Mouse (Mus musculus) left cerebral cortex, adult 9 months (tissue): Measurements from ENCODE around the gene Gnat1.
A peak's percentile ranks its signal among the peaks of the same experiment; 100 is the strongest.

Source experiments
- DNase-seq, 2 experiments: peaks; one replicate each; pipeline ENCODE4 v3.0.0; 2022; ENCODE audit warnings: low spot score in 2 of 2

The Gnat1 gene

DNA sequence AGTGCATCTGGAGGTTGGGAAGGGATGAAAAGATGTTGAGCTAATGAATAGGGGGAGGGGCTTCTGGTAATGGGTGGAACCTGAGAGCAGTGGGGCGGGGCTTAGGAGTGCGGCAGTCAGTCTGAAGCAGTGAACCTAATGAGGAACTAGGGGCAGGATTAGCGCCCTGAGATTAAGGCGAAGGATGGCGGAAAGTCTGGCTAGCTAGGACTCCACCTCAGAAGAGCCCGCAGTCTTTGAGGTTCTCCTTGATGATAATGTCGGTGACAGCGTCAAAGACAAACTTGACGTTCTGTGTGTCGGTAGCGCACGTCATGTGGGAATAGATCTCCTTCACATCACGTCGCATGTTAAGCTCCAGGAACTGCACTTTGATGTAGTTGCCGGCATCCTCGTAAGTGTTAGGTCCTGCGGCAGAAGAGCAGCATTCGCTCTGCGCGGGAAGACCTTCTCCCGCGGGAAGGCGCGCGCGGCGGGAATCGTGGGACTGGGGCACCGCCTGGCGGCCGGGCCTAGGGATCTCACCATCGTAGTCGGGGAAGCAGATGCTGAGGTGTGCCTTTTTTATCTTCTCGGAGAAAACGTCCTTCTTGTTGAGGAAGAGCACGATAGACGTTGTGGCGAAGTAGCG, 3.7 kb downstream of the Gnat1 start:
- peak in 1 of 2 experiments; percentile 71 for DNase-seq

DNA sequence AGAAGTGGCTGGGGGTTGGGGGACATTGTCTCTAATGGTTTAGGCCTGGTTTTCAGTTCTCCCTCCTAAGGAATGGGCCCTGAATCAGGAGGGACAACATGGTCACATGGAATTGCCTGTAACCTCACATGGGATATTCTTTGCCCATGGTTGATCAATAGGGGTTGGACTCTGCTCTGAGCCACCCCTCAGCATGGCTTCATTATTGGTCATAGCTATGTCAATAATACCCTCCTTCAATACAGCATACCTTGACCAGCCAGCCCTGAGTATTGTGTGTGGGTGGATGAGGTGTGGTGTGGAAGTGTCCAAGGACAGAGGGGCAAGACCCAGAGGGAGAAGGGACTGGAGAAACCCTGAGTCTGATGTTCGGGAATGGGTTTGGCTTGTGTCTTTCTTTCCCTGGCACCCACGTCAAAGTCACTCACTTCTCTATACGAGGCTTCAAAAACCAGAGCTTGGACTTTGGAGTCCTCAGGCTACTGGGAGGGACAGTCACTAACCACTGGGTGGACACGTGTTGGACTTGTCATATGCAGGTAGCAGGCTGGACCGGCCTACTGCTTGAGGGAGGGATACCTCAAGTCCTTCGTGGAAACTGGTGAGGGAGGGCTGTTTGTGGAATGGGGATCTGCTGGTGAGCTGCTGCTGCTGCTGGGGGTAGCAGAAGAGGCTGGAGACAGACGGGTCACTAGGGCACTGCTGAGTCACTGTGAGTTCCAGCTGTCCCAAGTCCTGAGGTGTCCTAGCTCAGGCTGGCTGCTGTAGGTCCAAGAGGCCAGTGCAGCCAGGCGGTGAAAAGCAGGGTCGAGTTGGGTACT, 4.7 kb downstream of the Gnat1 start:
- no peak for DNase-seq

DNA sequence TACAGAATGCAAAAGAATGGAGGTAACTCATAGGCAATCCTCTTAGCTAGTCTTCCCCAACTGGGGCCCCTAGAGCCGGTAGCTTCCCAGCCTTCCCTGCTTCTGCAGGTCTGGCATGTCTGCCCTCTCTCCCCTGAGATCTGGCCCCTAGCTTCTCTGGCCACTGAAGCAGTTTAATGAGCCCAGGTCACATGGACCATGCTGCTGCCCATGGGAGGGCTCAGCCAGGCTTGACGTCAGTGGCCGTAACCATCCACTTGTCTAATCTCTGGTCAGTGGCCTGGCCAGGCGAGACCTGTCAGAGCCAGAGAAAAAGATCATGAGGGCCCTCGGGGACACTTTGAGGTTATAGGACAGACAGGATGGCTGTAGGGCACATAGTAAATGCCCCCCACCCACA, 9.3 kb downstream of the Gnat1 start:
- no peak for DNase-seq

DNA sequence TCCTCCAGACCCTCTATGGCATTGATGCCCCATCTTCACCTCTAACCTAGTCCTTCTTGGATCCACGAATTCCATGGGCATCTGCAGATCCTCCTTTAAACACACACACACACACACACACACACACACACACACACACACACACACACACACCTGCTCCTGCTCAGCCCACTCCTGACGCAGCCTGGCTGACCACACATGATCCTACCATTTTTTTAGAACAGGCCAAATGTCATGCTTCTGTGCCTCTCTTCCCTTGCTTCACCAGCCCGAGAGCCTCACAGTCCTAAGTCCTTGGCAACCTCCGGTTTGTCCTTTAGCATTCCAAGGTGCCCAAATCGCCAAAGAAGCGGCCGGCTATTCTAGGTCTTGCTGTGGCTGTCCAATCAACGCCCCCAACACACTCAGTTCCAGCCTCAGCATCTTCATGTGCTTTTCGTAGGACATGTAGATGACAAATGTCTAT, 10.0 kb downstream of the Gnat1 start, which contains the start of gene Slc38a3:
Slc38a3 (minus strand) TSS at position 51 of the 466 bp plus-strand sequence.
- DNase-seq: no peak

DNA sequence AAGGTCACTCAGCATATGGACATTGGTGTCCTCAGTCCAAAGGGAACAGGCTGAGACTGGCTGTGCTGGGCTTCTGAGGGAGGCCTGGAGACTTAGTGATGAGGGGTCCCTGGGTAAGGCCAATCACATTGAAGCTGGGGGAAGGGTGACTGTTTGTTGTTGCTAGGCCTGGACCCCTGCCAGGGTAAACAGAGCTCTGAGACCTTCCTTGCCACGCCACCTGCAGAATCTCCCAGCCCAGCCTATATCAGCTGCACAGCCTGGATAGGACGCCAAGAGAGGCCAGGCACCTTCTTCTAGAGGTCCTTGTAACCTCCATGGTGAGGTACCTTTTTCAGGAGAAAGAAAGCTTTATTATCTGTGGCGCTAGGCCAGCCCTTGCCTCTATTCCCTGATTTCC, 10.6 kb downstream of the Gnat1 start:
- DNase-seq: no peak

DNA sequence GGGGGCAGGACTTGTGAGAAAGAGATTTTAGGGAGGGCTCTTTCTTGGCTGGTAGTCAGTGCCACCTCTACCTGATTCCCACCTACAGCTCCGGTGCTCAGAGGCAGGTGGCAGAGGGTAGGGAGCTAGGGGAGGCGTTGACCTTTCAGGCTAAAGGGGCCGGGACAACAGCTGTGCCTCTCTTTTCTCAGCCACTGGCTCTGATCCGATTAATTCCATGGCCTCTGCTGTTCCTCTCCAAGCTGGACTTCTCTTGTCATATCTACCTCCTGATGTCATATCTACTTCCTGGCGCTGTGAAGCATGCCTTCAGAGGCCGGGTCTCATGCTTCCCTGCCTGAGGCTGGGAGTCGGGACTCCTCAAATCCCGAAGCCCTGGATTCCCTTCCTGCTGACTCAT, 11.5 kb downstream of the Gnat1 start:
- no peak for DNase-seq

DNA sequence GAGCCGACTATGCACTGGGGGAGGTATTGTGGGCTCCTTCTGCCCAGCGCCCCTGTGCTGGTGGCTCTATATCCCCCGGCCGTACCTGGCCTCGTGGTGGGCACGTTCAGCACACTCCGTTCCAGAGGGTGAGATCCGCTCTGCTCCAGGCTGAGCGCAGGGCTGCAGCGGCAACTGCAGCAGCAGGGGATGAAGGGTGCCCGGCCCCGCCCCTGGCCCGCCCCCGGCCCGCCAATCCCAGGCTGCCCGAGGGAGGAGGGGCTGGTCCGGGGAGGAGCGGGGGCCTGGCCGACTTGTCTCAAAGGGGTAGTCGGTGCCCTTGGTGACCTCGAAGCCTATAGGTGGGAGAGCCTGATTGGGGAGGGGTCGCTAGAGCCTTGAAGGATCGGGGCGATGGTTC, 12.3 kb downstream of the Gnat1 start:
- no peak for DNase-seq

DNA sequence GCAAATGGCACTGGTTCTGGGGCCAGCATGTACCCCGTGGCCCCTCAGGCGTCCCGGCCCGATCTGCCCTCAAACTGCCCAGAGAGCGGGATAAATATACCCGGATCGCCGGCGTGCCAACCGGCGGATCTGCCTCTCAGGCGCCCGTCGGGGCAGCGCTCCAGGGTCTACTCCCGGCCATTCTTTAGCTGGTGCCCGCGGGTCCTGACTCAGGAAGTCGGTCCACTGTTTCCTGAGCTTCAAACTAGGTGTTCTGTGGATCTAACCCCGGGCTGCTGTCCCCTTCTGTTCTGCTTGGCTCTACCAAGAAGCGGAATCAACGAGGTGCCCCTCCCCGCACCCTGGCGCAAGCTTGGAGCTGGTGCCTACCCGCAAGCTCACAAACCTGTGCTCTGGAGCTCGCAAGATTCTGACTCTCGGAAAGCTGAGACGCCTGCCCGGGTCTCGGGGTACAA, 12.7 kb downstream of the Gnat1 start:
- no peak for DNase-seq

DNA sequence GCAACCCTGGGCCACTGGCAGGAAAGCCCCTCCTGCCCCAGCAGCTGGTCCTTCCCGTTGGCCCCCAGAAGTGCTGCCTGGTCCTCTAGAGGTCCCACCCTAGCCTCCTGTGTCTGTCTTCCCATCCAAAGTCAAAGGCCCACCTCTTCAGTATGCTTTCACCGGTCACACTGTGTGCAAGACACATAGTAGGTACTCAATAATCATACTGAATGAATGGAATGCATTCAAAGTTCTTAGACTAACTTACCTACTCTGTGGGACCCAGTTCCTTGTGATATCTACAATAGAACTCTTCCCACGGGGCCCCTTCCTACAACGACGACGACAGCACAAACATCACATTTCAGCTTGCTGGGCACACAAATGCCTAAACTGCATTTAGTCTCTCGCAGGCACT, 14.2 kb downstream of the Gnat1 start:
- no peak for DNase-seq

DNA sequence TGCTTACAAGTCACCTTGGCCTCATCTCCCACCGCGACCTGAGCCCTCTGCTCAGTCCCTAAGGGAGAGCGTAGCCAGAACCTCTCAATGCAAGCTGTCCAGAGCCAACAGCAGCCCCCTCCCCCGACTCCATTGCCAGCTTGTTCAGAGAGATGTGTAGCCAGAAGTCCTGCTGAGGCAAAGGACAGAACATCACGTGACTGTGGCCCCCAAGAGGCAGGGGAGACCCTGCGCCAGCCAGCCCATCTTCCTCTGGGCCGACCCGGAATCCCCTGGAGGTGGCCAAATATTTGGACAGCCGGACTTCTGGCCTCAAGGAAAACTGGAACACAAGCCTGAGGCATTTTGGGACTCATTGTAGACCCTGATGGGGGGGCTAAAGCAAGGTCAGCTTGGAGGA, 16.0 kb downstream of the Gnat1 start:
- no peak for DNase-seq

DNA sequence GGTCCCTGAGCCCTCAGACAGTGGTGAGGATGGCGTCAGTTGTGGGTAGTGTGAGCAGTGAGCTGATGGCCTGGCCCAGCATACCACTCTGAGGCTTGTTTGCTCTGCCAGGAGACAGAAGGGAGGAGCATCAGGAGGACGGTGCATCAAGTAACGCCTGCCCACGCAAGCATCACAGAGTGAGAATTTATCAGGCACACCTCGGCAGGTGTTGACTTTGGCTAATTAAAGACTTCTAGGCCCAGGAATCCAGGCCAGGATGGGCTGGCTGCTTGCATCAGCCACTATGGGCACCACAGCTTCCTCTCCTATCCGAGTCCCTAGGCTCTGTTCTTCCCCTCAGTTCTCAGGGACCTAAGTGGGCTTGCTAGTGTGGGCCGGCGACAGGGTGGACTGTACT, 17.2 kb downstream of the Gnat1 start:
- DNase-seq: no peak

DNA sequence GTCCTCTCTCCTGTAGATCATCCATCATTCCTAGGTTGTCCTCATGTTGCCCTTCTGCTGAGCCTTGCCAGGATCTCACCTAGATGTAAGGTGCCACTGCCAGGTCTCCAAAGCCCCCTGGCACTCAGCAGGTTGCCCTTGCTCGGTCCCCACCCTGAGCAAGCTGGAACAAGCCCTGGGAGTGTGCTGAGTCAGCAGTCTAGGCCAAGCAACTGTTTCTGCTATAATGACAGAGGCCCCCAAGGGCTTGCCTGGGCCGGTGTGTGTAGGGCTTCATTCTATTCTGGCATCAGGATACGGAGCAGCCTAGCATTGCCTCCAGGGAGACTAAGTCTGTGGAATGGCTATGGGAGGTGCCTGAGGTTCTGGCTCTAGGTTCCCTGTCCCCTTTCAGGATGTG, 18.7 kb downstream of the Gnat1 start:
- DNase-seq: no peak

DNA sequence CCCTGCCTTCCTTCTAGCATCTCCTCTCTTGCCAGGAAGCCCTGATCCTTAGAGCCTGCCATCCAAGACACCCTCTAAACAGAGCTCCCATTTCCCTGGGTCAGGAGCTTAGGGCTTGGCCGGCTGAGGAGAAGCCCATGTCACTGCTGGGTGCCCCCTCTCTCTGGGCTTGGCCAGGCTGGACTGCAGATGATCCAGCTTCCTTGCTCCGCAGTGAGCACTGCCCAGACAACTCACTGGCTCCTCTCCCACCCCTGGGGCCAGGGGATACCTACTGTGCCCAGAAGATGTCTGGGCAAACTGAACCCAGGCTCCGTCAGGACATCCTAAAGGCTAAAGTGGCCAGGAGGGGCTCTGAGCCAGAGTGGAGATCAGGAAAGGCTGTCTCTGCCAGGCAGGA, 19.6 kb downstream of the Gnat1 start:
- no peak for DNase-seq

DNA sequence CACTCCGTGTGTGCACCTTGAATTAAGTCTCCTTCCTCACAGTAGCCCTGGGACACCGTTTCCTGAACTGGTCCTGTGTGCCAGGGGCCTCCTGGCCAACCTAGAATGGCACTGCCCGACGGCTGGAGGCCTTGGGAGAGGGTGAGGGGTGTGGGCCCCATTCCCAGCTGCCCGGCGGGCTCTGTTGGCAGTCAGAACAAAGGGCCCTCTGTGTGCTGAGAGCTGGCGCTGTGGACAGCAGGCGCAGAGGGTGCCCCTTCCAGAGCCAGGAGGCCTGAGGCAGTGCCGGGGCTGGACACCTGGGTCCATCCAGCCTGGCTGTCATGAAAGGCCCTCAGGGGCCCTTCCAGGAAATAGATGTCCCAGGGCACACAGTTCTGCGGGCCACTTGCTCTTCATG, 20.0 kb downstream of the Gnat1 start:
- DNase-seq: peak; percentile 60 to 73

DNA sequence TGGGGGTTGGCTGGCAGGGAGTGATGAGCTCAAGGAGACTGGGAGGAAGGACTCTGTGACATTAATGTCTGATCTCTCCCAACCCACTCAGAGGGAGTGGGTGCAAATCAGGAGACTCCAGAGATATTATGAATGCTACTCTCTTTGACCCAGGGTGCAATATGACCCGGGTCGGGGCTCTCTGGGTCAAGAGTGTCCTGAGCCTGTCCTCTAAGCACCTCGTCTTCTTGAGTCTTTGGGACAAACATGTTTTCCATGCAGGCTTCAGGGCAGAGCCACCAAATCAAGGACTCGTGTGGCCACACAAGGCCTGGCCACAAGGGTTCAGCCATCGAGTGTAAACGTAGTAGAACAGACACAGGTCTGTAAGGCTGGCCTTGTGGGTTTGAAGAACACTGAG, 21.4 kb downstream of the Gnat1 start:
- no peak for DNase-seq

DNA sequence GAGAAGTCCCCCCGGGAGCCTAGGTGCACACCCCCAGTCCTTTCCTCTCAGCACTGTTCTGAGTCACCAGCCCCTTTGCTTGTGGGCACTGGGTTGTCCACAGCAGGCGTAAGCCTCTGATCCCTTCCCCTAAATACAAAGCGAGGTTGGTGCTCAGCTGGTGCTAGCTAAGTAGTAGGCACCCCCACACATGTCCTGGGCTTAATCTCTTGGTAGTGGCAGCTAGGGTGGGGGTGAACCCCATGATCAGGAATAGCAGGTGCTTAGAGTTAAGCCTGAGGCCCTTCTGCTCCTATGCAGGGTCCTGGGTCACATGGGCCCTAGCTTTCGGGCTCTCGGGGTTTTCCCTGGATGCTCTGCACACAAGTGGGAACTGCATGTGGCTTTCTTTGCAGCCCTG, 22.4 kb downstream of the Gnat1 start:
- no peak for DNase-seq

DNA sequence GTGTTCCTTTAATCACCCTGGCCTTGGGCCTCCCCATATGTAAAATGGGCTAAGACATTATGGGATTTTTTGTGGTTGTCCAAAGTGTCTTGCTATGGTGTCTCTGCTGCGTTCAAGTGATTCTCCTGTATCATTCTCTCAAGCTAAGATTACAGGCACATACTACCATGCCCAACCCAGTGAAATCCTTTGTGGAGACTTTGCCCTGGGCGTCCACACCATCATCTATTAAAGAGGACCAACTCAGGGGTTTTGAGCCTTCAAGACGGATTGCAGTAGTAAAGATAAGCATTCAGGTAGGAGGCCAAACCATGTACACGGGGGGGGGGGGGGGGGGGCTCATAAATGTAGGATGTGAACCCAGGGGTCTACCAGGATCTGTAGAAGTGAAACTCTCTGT, 24.9 kb downstream of the Gnat1 start:
- DNase-seq: no peak

DNA sequence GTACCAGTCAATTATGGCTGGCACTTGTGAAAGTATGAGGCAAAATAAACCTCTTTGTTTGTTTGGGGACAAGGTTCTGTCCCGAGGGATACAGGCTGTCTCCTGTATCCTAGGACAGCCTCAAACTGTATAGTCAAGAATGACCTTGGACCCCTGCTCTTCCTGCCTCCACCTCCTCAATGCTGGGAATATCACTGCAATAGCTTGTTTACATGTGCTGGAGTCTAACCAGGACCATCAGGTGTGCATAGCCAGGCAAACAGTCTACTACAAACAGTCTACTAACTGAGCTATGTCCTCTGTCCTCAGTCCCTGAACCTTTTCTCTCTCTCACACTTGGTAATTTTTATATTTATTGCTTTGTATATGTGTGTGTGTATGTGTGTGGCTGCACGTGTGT, 26.0 kb downstream of the Gnat1 start:
- no peak for DNase-seq

DNA sequence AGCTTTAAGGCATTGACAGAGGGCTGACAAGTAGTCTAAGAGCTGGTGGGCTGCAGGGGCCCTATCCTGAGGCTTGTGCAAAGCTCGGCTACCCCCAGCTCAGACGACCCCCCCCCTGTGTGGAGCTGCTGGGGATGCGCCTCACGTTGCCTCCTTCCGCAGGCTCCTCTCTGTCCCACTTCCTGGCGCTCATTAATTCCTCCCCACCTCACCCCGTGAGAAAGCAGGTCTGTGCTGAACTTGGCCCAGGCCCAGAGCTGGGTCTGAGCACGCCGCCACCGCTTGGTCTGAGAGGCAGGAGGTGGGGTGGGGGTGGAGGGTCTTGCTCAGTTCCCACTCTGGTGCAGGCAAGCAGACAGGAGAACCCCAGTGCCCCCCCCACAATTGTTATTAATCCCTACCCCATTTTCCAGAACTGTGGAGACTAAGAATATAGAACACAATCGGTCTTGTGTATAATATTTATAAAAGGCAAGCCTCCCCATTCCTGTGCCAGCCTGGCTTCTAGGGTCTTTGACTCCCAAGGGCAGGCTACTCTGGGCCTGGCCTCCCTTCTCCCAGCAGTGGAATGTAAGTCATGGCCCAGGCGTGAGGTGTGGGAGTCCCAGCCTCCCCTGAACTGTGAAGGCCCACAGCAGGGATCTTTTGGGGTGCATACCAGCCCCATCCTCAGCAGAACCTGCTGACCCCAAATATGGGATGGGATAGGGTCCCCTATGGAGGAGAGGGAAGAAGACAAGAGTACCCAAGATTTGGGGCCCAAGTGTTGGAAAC, 28.6 kb downstream of the Gnat1 start:
- no peak for DNase-seq

DNA sequence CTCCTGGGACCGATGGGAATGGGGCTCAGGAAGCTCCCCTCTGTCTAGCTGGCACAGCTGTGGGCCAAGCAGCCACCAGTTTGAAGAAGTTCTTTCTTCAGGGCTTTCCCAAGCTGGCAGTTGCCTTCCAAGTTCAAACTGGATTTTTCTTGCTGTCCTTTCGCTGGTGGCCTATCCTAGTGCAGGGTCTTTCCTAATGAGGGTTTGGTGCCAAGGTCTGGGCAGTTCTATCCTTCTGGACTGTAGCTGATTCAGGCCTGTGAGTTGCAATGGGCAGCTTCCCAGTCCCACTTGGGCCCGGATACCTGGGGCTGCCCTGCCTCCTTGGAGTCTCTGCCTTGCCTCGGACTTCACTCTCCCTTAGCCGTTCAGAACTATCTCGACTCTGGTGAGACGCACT, 29.3 kb downstream of the Gnat1 start:
- DNase-seq: no peak

DNA sequence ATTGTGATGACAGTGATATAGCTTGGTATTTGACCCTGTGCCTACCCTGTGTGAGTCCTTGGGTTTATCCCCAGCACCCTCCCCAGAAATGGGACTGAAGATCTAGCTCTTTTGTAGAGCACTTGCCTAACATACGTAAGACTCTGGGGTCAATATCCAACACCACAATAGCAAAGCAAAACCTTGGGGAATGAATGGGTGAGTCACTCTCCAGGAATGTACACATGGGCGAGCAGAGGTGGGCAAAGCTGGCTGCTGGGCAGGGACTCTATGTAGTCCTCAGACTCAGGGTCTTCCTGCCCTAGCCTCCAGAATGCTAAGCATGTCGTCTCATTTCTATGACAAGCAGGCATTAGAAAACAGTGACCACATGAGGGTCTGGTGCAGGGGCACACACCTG, 30.7 kb downstream of the Gnat1 start:
- DNase-seq: no peak

DNA sequence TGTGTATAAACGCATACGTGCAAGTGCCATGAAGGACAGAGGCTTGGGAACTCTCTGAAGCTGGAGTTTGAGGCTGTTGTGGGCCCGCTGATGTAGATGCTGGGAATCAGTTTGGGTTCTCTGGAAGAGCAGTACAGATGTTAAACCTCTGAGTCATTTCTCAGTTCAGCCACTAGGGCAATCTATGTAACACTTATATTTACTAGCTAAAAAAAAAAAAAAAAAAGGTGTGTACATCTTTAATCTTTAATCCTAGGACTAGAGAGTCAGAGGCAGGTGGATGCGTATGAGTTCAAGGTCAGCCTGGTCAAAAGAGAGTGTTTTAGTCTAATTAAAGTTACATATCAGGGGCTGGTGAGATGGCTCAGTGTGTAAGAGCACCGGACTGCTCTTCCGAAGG, 32.5 kb downstream of the Gnat1 start:
- no peak for DNase-seq

DNA sequence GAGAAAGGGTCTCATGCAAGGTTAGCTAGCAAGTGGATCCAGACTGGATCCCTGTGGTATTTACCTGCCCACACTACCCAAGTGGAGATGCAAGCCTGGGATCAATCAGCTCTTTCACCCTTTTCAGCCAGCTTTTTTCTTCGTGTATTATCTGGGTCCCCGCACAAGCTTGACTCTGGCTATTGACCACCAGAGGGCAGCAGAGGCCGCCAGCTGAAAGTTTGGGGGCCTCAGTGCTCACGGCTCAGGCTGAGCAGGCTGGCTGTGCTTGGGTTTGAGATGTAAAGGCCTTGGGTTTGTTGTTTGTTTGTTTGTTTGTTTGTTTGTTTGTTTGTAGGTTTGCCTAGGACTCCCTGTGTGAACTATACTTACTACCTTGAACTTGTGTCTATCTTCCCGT, 33.9 kb downstream of the Gnat1 start:
- DNase-seq: peak in 1 of 2 experiments; percentile 80
